ENCODE assay signal across 8 mouse cellular contexts in genomic region chr15:99074600-99075333, GRCm38 (mm10). TPM values are rescaled to one million over a fixed set of nuclear protein-coding genes. Genes with fewer than 3 reads are reported as not detected.
DNase-seq lines count a peak whose midpoint lies in the region; ATAC-seq and TF ChIP-seq lines count a peak whose summit lies in the region.

No protein-coding gene starts in this region.

- peak; percentile 99 for ATAC-seq in common myeloid progenitor, adult 5-6 weeks (replicated peaks; ENCODE audit: low read depth, poor library complexity, severe bottlenecking)
- ATAC-seq in hindbrain, postnatal 0 days = peak; percentile 100
- peak; percentile 98 for ATAC-seq in megakaryocyte, adult 5-6 weeks (ENCODE audit: poor library complexity, severe bottlenecking)

- under 1% methylated on average over 44 of the region's 44 CpGs for WGBS in hindbrain, postnatal 0 days

- peak overlapping the region; percentile 65 for H3K4me2 ChIP-seq in hindbrain, postnatal 0 days (ENCODE audit: low read depth, low read length)

- H3K9me3 ChIP-seq in hindbrain, postnatal 0 days (ENCODE audit: low read length) = no peaks in the 10 kb centered on the region

- peak; percentile 97 for DNase-seq in ZHBTc4 (ENCODE audit: low read depth, low spot score)
- peak; percentile 97 for DNase-seq in gastrocnemius, adult 2 months
- DNase-seq in hindbrain, postnatal 0 days (ENCODE audit: low spot score) = peak; percentile 99
- DNase-seq in left cerebral cortex, adult 2 months (ENCODE audit: extremely low spot score in 1 of 2, low spot score in 2 of 2) = peak; percentile 96 to 98
- DNase-seq in right cerebral cortex, adult 2 months (ENCODE audit: low spot score in 2 of 2) = peak; percentile 98 to 99
- peak; percentile 98 for DNase-seq in urinary bladder, postnatal 14 days (ENCODE audit: low spot score)

- H3K4me3 ChIP-seq in gastrocnemius, adult 2 months = peak overlapping the region; percentile 89
- H3K4me3 ChIP-seq in hindbrain, postnatal 0 days (ENCODE audit: low read length) = peak overlapping the region; percentile 38
- peak overlapping the region; percentile 51 for H3K4me3 ChIP-seq in left cerebral cortex, adult 2 months

- H3K4me1 ChIP-seq in hindbrain, postnatal 0 days (ENCODE audit: insufficient read depth, low read length) = peaks cover 12% of the 10 kb centered on the region

- intact Hi-C loops in gastrocnemius, adult 2 months (cut with DNase I) = no loop called here
- intact Hi-C loops in left cerebral cortex, adult 2 months (cut with DNase I) = no loop called here

- TF ChIP-seq CTCF in gastrocnemius, adult 2 months (IDR thresholded peaks at IDR 0.05) = no peak
- TF ChIP-seq CTCF in hindbrain, postnatal 0 days (IDR thresholded peaks at IDR 0.05; ENCODE audit: low read depth) = no peak
- no peak for TF ChIP-seq CTCF in left cerebral cortex, adult 2 months (IDR thresholded peaks at IDR 0.05)

- H3K9ac ChIP-seq in hindbrain, postnatal 0 days (replicated peaks; ENCODE audit: low read length) = peak overlapping the region; percentile 72

- H3K27ac ChIP-seq in gastrocnemius, adult 2 months = peak overlapping the region; percentile 98
- peak overlapping the region; percentile 97 for H3K27ac ChIP-seq in hindbrain, postnatal 0 days
- peak overlapping the region; percentile 95 for H3K27ac ChIP-seq in left cerebral cortex, adult 2 months

- no peaks in the 10 kb centered on the region for H3K27me3 ChIP-seq in hindbrain, postnatal 0 days (ENCODE audit: insufficient read depth, low read length)

- no peaks in the 10 kb centered on the region for H3K36me3 ChIP-seq in hindbrain, postnatal 0 days (ENCODE audit: insufficient read depth, low read length)

RNA-seq across cellular contexts. Expression of gene Troap, which starts 0.4 kb away (rescaled TPM):
- total RNA-seq in common myeloid progenitor, adult 5-6 weeks (2017) = 12.6 and 18.6 TPM in 2 replicates
- total RNA-seq in gastrocnemius, adult 2 months (2021) = not detected
- 4.3 and 10.5 TPM in 2 replicates for total RNA-seq in hindbrain, postnatal 0 days (2014; rRNA removed)
- 4.5 and 6.4 TPM in 2 replicates for polyA plus RNA-seq in hindbrain, postnatal 0 days (2015; fragmentation: Nextera tagmentation; extraction: Ambion mirVana)
- under 1 TPM in 1 of 2 experiments, not detected in 1; 0.72 TPM for total RNA-seq in left cerebral cortex, adult 2 months (2021)
- total RNA-seq in megakaryocyte, adult 5-6 weeks (2015) = 27.1 and 37.2 TPM in 2 replicates
- total RNA-seq in megakaryocyte, adult 5-6 weeks (2017) = 27.9 and 28.3 TPM in 2 replicates

RNA-seq across cellular contexts. Expression of gene C1ql4, which starts 12.8 kb away (rescaled TPM):
- not detected in 2 replicates for total RNA-seq in common myeloid progenitor, adult 5-6 weeks (2017)
- not detected for total RNA-seq in gastrocnemius, adult 2 months (2021)
- 8.6 and 11.9 TPM in 2 replicates for total RNA-seq in hindbrain, postnatal 0 days (2014; rRNA removed)
- 4.3 and 5.7 TPM in 2 replicates for polyA plus RNA-seq in hindbrain, postnatal 0 days (2015; fragmentation: Nextera tagmentation; extraction: Ambion mirVana)
- not detected for total RNA-seq in left cerebral cortex, adult 2 months (2021)
- not detected in 2 replicates for total RNA-seq in megakaryocyte, adult 5-6 weeks (2015)
- not detected in 2 replicates for total RNA-seq in megakaryocyte, adult 5-6 weeks (2017)

RNA-seq across cellular contexts. Expression of gene Dnajc22, which starts 18.2 kb away (rescaled TPM):
- not detected in 2 replicates for total RNA-seq in common myeloid progenitor, adult 5-6 weeks (2017)
- not detected for total RNA-seq in gastrocnemius, adult 2 months (2021)
- total RNA-seq in hindbrain, postnatal 0 days (2014; rRNA removed) = 0.68 and 0.99 TPM in 2 replicates
- 0.45 and 0.48 TPM in 2 replicates for polyA plus RNA-seq in hindbrain, postnatal 0 days (2015; fragmentation: Nextera tagmentation; extraction: Ambion mirVana)
- total RNA-seq in left cerebral cortex, adult 2 months (2021) = under 1 TPM in 1 of 2 experiments, not detected in 1; 0.21 TPM
- total RNA-seq in megakaryocyte, adult 5-6 weeks (2015) = not detected in 2 replicates
- 0.11 TPM in 1 of 2 replicates, not detected in the other for total RNA-seq in megakaryocyte, adult 5-6 weeks (2017)

RNA-seq across cellular contexts. Expression of gene Prph, which starts 19.8 kb away (rescaled TPM):
- not detected in 2 replicates for total RNA-seq in common myeloid progenitor, adult 5-6 weeks (2017)
- total RNA-seq in gastrocnemius, adult 2 months (2021) = 1 to 10 TPM in 1 of 2 experiments, under 1 TPM in 1; 0.31 to 1.2 TPM
- 62.6 and 70.9 TPM in 2 replicates for total RNA-seq in hindbrain, postnatal 0 days (2014; rRNA removed)
- polyA plus RNA-seq in hindbrain, postnatal 0 days (2015; fragmentation: Nextera tagmentation; extraction: Ambion mirVana) = 50.0 and 53.5 TPM in 2 replicates
- under 1 TPM; 0.91 to 0.97 TPM for total RNA-seq in left cerebral cortex, adult 2 months (2021)
- total RNA-seq in megakaryocyte, adult 5-6 weeks (2015) = not detected in 2 replicates
- total RNA-seq in megakaryocyte, adult 5-6 weeks (2017) = not detected in 2 replicates

RNA-seq across cellular contexts. Expression of gene Tuba1c, which starts 45.1 kb away (rescaled TPM):
- 41.0 and 61.3 TPM in 2 replicates for total RNA-seq in common myeloid progenitor, adult 5-6 weeks (2017)
- 1 to 10 TPM; 7.1 to 7.7 TPM for total RNA-seq in gastrocnemius, adult 2 months (2021)
- 43.8 and 58.3 TPM in 2 replicates for total RNA-seq in hindbrain, postnatal 0 days (2014; rRNA removed)
- polyA plus RNA-seq in hindbrain, postnatal 0 days (2015; fragmentation: Nextera tagmentation; extraction: Ambion mirVana) = 24.0 and 24.2 TPM in 2 replicates
- 10 to 100 TPM; 56.1 to 61.4 TPM for total RNA-seq in left cerebral cortex, adult 2 months (2021)
- total RNA-seq in megakaryocyte, adult 5-6 weeks (2015) = 232 and 270 TPM in 2 replicates
- 124 and 128 TPM in 2 replicates for total RNA-seq in megakaryocyte, adult 5-6 weeks (2017)

Comparison
In these comparisons a context has a peak if more than half of its experiments do, and no peak if none do; other contexts are left out.
1. Peak in every context shown above with its lines: DNase-seq, ATAC-seq, H3K4me3 ChIP-seq and H3K27ac ChIP-seq.
2. H3K4me3 ChIP-seq: peak in every context shown above with its lines; median percentile 89 in gastrocnemius, adult 2 months; 51 in left cerebral cortex, adult 2 months; 38 in hindbrain, postnatal 0 days.